In the genomic region with DNA sequence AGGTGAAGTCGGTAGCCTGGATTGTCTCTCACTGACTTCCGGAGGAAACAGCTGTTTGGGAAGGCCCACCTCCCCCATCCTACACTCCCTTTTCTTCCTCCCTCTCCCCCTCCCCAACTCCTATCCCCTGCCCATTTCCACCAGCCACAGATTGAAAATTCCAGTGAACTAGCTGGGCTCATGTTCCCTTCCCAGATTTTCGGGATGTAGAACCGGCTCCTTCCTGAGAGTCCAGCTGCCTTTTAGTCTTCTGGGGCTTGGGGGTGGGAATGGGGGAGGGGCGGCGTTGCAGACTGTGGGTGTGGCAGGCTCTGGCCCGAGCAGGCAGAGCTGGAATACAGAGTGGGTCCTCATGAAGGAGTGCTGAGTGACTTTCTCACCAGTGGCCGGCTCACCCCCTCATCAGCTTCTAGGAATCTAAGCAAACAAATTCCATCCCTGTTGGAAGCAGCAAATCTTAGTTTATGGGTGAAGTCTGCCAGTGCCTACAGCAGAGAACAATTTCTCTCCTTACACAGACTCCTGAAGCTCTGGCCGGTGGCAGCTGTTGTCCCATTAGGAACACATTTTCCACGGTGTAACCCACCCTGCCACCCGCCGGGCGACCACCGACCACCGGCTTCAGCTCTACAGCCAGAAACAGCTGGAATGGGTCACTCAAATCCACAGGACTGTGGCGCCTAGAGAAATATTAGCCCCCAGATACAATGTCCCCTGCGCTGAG, we compare ENCODE assay signal across 8 mouse cellular contexts.
DNase-seq lines count a peak whose midpoint lies in the region; ATAC-seq lines count a peak whose summit lies in the region.

No protein-coding gene starts in this region.

- ATAC-seq in lung, embryonic 15.5 days (ENCODE audit: borderline replicate concordance, extremely low read depth, low FRiP score, low TSS enrichment): peak; percentile 81
- peak; percentile 84 for ATAC-seq in embryonic facial prominence, embryonic 14.5 days (ENCODE audit: low read depth)
- ATAC-seq in stomach, embryonic 14.5 days (ENCODE audit: insufficient number of reproducible peaks, insufficient read depth, low FRiP score, low read depth): peak; percentile 71

- no peak overlapping the region for H3K9ac ChIP-seq in lung, embryonic 15.5 days
- H3K9ac ChIP-seq in embryonic facial prominence, embryonic 14.5 days (ENCODE audit: low read depth, low read length): 0 out of 2 replicates have a peak overlapping the region, but pooled peaks have one; percentile 15
- 0 out of 2 replicates have a peak overlapping the region, but pooled peaks have one; percentile 36 for H3K9ac ChIP-seq in stomach, embryonic 14.5 days (replicated peaks; ENCODE audit: low read depth, low read length)

- H3K4me1 ChIP-seq in lung, embryonic 15.5 days: peaks cover 9% of the 10 kb centered on the region
- peaks cover 13% of the 10 kb centered on the region for H3K4me1 ChIP-seq in embryonic facial prominence, embryonic 14.5 days (ENCODE audit: control insufficient read depth, insufficient read depth, low read length)
- H3K4me1 ChIP-seq in stomach, embryonic 14.5 days (ENCODE audit: control insufficient read depth, insufficient read depth, low read length): peaks cover 4% of the 10 kb centered on the region; the same call in 1 of the 2 replicates

- H3K4me2 ChIP-seq in lung, embryonic 15.5 days: peak overlapping the region; percentile 51
- H3K4me2 ChIP-seq in embryonic facial prominence, embryonic 14.5 days (ENCODE audit: low read depth, low read length): peak overlapping the region; percentile 52
- H3K4me2 ChIP-seq in stomach, embryonic 14.5 days (replicated peaks; ENCODE audit: low read depth, low read length): peak overlapping the region; percentile 41

- 25% methylated on average over 17 of the region's 17 CpGs for WGBS in lung, embryonic 15.5 days
- 14% methylated on average over 17 of the region's 17 CpGs for WGBS in embryonic facial prominence, embryonic 14.5 days
- 25% methylated on average over 17 of the region's 17 CpGs for WGBS in stomach, embryonic 14.5 days

- no peak overlapping the region for H3K27ac ChIP-seq in lung, embryonic 15.5 days
- H3K27ac ChIP-seq in embryonic facial prominence, embryonic 14.5 days (replicated peaks; ENCODE audit: low read depth, low read length): peak overlapping the region; percentile 30
- peak overlapping the region; percentile 39; the same call in 1 of the 2 replicates for H3K27ac ChIP-seq in stomach, embryonic 14.5 days (ENCODE audit: low read length)

- H3K9me3 ChIP-seq in lung, embryonic 15.5 days: no peaks in the 10 kb centered on the region
- no peaks in the 10 kb centered on the region for H3K9me3 ChIP-seq in embryonic facial prominence, embryonic 14.5 days (ENCODE audit: control insufficient read depth, low read length)
- no peaks in the 10 kb centered on the region for H3K9me3 ChIP-seq in stomach, embryonic 14.5 days (ENCODE audit: control insufficient read depth, low read depth, low read length)

- DNase-seq in lung, adult 18-20 months: no peak
- peak; percentile 65 for DNase-seq in embryonic facial prominence, embryonic 14.5 days (ENCODE audit: low spot score)
- DNase-seq in kidney, postnatal 4 days: peak; percentile 58 to 71
- no peak for DNase-seq in spleen, postnatal 10 days (ENCODE audit: low spot score in 2 of 2)
- DNase-seq in urinary bladder, postnatal 36 days (ENCODE audit: low spot score in 2 of 2): no peak
- DNase-seq in gastrocnemius, adult 18-20 months (ENCODE audit: low spot score): no peak

- no peaks in the 10 kb centered on the region for H3K27me3 ChIP-seq in lung, embryonic 15.5 days
- H3K27me3 ChIP-seq in embryonic facial prominence, embryonic 14.5 days (replicated peaks; ENCODE audit: control insufficient read depth, insufficient read depth, low read length): no peaks in the 10 kb centered on the region
- no peaks in the 10 kb centered on the region for H3K27me3 ChIP-seq in stomach, embryonic 14.5 days (ENCODE audit: control insufficient read depth, insufficient read depth, low read length)

- no peaks in the 10 kb centered on the region for H3K36me3 ChIP-seq in lung, embryonic 15.5 days
- H3K36me3 ChIP-seq in embryonic facial prominence, embryonic 14.5 days (ENCODE audit: control insufficient read depth, insufficient read depth, low read length): no peaks in the 10 kb centered on the region
- H3K36me3 ChIP-seq in stomach, embryonic 14.5 days (ENCODE audit: control insufficient read depth, insufficient read depth, low read length): no peaks in the 10 kb centered on the region

- H3K4me3 ChIP-seq in lung, embryonic 15.5 days: peak overlapping the region; percentile 11; the same call in 1 of the 2 replicates
- peak overlapping the region; percentile 17 for H3K4me3 ChIP-seq in embryonic facial prominence, embryonic 14.5 days (ENCODE audit: low read depth, low read length)
- H3K4me3 ChIP-seq in stomach, embryonic 14.5 days (ENCODE audit: low read depth, low read length): no peak overlapping the region; the same call in 1 of the 2 replicates

Comparison
In these comparisons a context has a peak if more than half of its experiments do, and no peak if none do; other contexts are left out.
1. DNase-seq: peak in embryonic facial prominence, embryonic 14.5 days (single experiment) and kidney, postnatal 4 days (2 of 2); none in lung, adult 18-20 months (0 of 2), spleen, postnatal 10 days (0 of 2), urinary bladder, postnatal 36 days (0 of 2) and gastrocnemius, adult 18-20 months (single experiment).
2. Peak in every context shown above with its lines, with median percentiles within 50 percentile points of each other: ATAC-seq and H3K4me2 ChIP-seq.